Comparison of ENCODE assay signal across 17 mouse cellular contexts in genomic region chr11:105845901-105846300, GRCm38 (mm10).
"Had no signal": no experiment of that assay in that cellular context is flagged by ENCODE, and none has a peak within 500 bp of the region (broad histone marks: within the 10 kb centered on the region; RNA-seq: fewer than 3 reads in every experiment).

No protein-coding gene starts in this region.

- H3K4me3 ChIP-seq: kidney, embryonic 15.5 days; limb, embryonic 10.5 days; limb, embryonic 13.5 days; liver, embryonic 12.5 days; liver, embryonic 15.5 days; lung, embryonic 15.5 days had no signal

- H3K4me2 ChIP-seq: kidney, embryonic 15.5 days; limb, embryonic 13.5 days; liver, embryonic 12.5 days; liver, embryonic 15.5 days; lung, embryonic 15.5 days; midbrain, embryonic 11.5 days had no signal

- H3K27ac ChIP-seq: kidney, embryonic 15.5 days; limb, embryonic 10.5 days; limb, embryonic 13.5 days; liver, embryonic 12.5 days; liver, embryonic 15.5 days; lung, embryonic 15.5 days had no signal

- H3K4me1 ChIP-seq: kidney, embryonic 15.5 days; limb, embryonic 10.5 days; limb, embryonic 13.5 days; liver, embryonic 12.5 days; liver, embryonic 15.5 days; lung, embryonic 15.5 days had no signal

- H3K9ac ChIP-seq: kidney, embryonic 15.5 days; limb, embryonic 13.5 days; liver, embryonic 12.5 days; liver, embryonic 15.5 days; lung, embryonic 15.5 days had no signal

- DNase-seq: kidney, postnatal 10 days; kidney, postnatal 36 days; layer of hippocampus, postnatal 36 days; liver; lung, adult 18-20 months; lung, postnatal 10 days; lung, postnatal 36 days; midbrain, embryonic 14.5 days; thymus, adult 18-20 months; thymus, postnatal 36 days had no signal

- H3K36me3 ChIP-seq: kidney, embryonic 15.5 days; limb, embryonic 10.5 days; liver, embryonic 12.5 days; liver, embryonic 15.5 days had no signal

- H3K27me3 ChIP-seq: kidney, embryonic 15.5 days; limb, embryonic 13.5 days; liver, embryonic 12.5 days; liver, embryonic 15.5 days; lung, embryonic 15.5 days had no signal

- ATAC-seq: liver, embryonic 12.5 days had no signal

- H3K9me3 ChIP-seq: kidney, embryonic 15.5 days; limb, embryonic 10.5 days; limb, embryonic 13.5 days; liver, embryonic 12.5 days; liver, embryonic 15.5 days; lung, embryonic 15.5 days had no signal
